Mouse (Mus musculus) adrenal gland, postnatal 25 days (tissue): ENCODE measurements around the gene Foxc2. TPM values are rescaled to one million over a fixed set of nuclear protein-coding genes. Genes with fewer than 3 reads are reported as not detected.

Experiments
- DNase-seq: peaks from one replicate; pipeline ENCODE4 v3.0.0; 2021; ENCODE audit warnings: mixed read lengths
- microRNA-seq, 2 experiments: library from miRNA; unstranded; fragments of <30 nt; microRNA quantifications; one replicate each; pipeline ENCODE4 v1.2.0; 2021
- total RNA-seq: library from RNA; stranded (reverse); gene quantifications from 2 replicates; pipeline ENCODE4 v1.2.3, GENCODE M21; 2021

Gene Foxc2
- total RNA-seq, 1 experiment from 2014 or later, result 3.6 TPM

GRCm38 (mm10) chr8:121148573-121149083 is 32.7 kb downstream of the Foxc2 start:
- DNase-seq, result no peak

GRCm38 (mm10) chr8:121152394-121152793 is 36.4 kb downstream of the Foxc2 start:
- DNase-seq, result no peak

GRCm38 (mm10) chr8:121156990-121157491 is 41.1 kb downstream of the Foxc2 start:
- no peak for DNase-seq

GRCm38 (mm10) chr8:121158812-121159211 is 42.8 kb downstream of the Foxc2 start:
- DNase-seq, result no peak

GRCm38 (mm10) chr8:121161437-121161836 is 45.5 kb downstream of the Foxc2 start:
- DNase-seq, result no peak

GRCm38 (mm10) chr8:121162413-121162812 is 46.4 kb downstream of the Foxc2 start:
- DNase-seq, result no peak

GRCm38 (mm10) chr8:121162906-121163695 is 47.1 kb downstream of the Foxc2 start:
- DNase-seq, result no peak

- peak; percentile 72 for DNase-seq
Measured at GRCm38 (mm10) chr8:121164017-121164469, 48.1 kb downstream of the Foxc2 start.

- DNase-seq, result no peak
Measured at GRCm38 (mm10) chr8:121168033-121168432, 52.1 kb downstream of the Foxc2 start.

Small RNAs within 50 kb of the gene (microRNA-seq; reads per million reads assigned to microRNA genes)
- gene Gm27530, result 0 reads per million in 2 experiments

Other genes starting within 250 kb of the Foxc2 start
- 0.43 and 0.52 TPM in 2 replicates for gene Foxf1, start 31.8 kb upstream of the Foxc2 start, total RNA-seq
- gene Mthfsd, start 7.8 kb upstream of the Foxc2 start, total RNA-seq, result 31.1 and 44.8 TPM in 2 replicates
- gene Foxl1, start 11.8 kb downstream of the Foxc2 start, total RNA-seq, result 0.27 and 0.33 TPM in 2 replicates